Mouse (Mus musculus) megakaryocyte, adult 5-6 weeks (primary cell): Measurements from ENCODE around the gene Zfp579. TPM values are rescaled to one million over a fixed set of nuclear protein-coding genes. Genes with fewer than 3 reads are reported as not detected.
"Not testable (repeated sequence)": the region's sequence is repeated elsewhere in the genome, so short reads cannot be mapped to it uniquely, and the experiment has no call there.

ENCODE experiments used
- ATAC-seq: 2 replicates; pipeline ENCODE4 v1.8.0; 2016; ENCODE audit warnings: mild to moderate bottlenecking, inconsistent platforms; ENCODE audit not compliant: poor library complexity, severe bottlenecking
- total RNA-seq, 2 experiments: library from RNA; stranded (forward) in 1 of 2; stranded (reverse) in 1 of 2; fragments of 153-499, 151-499 nt in 1 of 2; fragments of 221-1000, 200-1000 nt in 1 of 2; gene quantifications; 2 replicates each; pipeline versions ENCODE4 v1.2.3 to v1.2.4; 2015 to 2017

The Zfp579 gene
- total RNA-seq, 2 experiments from 2014 or later = 0.81 to 5.7 TPM

- no peak for ATAC-seq
Observed at GRCm38 (mm10) chr7:5016057-5016456, 20.1 kb upstream of the Zfp579 start.

DNA sequence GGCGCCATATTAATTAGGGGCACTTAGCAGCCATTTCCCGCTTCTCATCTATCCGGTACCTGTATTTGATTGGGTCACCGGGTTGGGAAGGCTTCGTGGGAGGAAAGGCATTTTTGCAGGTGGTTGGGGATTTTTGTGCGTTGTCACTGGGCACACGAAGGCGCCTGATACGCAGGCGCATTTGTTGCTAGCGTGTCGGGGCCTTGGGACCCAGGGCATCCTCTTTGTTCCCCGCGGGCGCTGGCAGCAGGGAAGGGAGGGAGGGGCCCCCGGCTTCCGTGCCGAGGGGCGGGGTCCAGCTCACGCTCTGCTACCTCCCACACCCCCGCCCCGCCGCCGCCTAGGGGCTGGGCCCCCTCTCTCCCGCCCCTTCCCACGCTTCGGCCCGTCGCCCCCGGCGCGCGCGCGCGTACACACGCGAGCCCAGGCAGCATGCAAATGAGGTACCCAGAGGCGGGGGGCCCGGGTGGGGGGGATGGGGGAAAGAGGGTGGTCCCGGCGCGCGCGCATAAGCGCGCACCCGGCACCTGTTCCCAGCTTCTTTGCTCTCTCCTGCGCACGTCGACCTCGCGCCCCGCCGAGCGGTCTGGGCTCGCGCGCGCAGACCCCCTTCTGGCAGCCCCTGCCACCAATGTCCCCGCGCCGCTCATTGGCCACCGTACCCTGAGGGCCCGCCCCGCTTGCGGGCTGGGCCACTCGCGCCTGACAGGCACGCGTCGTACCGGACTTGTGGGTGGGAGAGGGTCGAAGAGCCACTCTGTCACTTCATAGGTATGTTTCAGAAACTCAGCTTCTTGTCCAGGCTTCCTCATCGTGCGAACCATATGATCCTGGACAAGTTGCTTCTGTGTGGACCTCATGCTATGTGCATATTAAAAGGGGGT lies 19.4 kb upstream of the Zfp579 start, which contains the start of gene Gm44973:
Gene Gm44973 (plus strand): TSS at position 379 of the 884 bp plus-strand sequence.
- peak; percentile 66 for ATAC-seq

- ATAC-seq = peak; percentile 66
Observed at GRCm38 (mm10) chr7:5014251-5015117, 18.5 kb upstream of the Zfp579 start, which contains the start of the genes Zfp524 and Fiz1. Gene Zfp524 (plus strand): TSS chr7:5014415. Gene Fiz1 (minus strand): TSS chr7:5014697.

DNA sequence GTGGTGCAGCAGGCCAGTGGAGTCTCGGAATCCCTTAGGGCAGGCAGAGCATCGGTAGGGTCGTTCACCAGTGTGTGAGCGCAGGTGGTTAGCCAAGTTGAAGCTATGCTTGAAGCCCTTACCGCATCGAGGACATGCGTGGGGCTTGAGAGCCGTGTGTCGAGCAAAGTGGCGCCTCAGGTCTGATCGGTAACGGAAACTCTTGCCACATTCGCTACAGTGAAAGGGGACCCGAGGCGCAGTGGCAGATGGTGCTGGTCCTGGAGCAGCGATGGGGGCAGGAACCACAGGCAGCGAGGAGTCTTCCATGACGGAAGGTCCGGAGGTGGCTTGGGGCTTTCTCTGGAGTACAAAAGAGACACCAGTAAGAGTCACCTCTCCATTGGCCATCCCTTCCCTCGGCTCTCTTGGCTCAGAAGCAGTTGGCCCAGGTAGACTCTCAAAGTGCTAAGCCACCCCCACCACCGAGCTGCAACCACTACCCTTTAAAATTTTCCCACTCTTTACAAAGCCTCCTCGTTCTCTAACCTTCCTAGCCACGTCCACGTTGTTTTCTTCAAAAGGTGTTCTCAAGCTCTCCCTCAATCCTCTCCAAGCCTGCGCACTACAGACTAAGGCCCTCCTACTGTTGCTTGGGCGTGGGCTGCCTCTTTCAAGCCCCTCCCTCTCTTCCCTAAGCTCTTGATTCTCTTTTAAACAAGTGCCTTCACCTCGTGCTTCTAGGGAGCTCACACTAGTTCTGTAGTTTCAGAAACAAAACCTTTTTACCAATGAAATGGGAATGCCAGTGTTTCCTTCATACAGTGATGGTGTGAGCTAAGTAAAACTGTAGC lies 16.9 kb upstream of the Zfp579 start:
- ATAC-seq = no peak

GRCm38 (mm10) chr7:5008229-5008628 lies 12.3 kb upstream of the Zfp579 start:
- ATAC-seq = no peak

- not testable (repeated sequence) for ATAC-seq
Observed at GRCm38 (mm10) chr7:5002876-5003275, 6.9 kb upstream of the Zfp579 start.

GRCm38 (mm10) chr7:4999876-5000275 lies 3.9 kb upstream of the Zfp579 start:
- no peak for ATAC-seq

DNA sequence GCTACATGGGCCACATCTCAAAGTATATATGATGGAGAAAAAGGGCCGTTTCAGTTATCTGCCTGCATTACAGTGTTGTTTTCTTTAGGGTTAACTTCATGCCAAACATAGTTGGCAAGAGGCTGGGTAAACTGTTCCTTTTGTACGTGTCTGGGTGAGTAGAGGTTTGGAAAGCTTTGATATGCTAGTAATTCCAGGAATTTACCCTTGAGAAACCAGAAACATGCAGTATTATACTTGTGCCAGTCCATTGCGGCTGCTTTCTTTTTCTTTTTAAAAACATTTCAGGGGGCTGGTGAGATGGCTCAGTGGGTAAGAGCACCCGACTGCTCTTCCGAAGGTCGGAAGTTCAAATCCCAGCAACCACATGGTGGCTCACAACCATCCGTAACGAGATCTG lies 976 bp upstream of the Zfp579 start:
- ATAC-seq = no peak

DNA sequence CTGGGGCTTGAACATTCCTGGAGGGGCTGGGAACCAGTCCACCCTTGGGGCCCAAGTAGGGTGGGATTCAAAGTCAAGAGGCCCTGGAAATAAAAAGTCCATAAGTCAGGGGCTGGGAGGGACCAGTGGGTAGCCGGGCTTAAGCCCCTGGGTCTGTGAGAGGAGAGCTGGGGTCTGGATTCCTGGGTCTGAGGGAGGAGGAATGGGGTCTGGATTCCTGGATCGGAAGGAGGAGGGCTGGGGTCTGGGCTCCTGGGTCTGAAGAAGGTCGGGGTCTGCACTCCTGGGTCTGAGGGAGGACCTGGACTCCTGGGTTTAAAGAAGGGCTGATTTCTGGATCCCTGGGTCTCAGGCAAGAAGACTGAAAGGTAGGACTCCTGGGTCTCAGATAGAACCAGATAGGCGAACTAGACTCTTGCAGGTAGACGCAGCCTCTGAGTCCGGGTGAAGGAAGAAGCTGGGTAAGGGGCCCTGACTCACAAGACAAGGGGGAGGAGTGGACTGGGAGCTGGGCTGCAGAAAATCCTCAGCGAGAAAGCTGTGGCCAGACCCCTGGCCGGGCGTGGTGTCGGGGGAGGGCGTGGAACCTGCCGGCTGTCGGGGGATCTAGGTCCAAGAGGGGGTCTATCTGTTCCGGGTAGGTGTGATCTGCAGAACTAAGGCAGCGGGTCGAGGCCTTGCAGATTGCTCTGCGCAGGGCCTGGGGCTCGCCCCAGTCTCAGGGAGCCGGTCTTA lies 523 bp downstream of the Zfp579 start:
- no peak for ATAC-seq

GRCm38 (mm10) chr7:4993999-4994788 lies 1.8 kb downstream of the Zfp579 start:
- ATAC-seq = no peak

DNA sequence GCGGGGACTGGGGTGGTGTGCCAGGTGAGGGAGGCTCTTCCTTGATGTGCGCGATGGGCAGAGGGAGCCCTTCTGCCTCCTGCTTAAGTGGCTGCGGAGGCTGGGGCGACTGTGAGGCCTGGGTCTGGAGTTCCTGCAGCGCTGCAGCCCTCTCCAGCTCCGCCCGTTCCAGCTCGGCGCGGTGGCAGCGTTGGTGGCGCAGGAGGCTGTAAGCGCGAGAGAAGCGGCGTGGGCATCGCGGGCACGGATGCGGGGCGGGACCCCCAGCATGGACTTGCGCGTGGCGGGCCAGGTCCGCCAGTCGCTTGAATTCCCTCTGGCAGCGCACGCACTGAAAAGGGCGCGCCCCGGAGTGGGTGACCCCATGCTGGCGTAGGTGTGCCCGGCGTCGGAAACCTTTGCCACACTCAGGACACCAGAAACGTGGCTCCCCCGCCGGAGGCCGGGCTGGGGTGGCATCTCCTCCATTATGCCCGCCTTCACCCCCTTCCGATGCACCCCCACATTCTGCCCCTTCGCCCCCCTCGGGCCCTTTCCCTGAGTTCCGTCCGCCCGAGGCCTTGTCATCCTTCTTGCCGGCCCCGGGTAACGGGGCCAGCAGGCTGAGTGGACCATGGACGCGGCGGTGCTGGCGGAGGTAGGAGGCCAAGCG lies 2.5 kb downstream of the Zfp579 start:
- ATAC-seq = no peak

DNA sequence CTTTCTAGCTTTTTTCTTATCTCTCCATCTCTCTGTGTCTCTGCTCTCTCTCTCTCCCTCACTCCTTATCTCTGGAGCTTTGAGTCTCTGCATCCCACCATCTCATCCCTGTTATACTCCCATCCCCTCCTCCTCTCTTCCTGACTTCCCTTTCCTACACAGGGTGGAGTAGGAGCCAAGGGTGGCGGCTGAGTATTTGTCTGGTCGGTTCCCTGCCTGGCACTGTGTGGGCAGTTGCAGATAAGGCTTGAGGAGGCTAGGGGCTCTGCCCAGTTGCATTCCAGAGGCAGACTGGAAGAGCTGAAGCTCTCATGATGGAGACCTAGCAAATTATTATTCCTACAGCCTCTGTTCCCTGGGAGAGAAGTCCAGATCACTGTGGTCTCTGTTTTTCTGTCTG lies 7.7 kb downstream of the Zfp579 start:
- ATAC-seq = no peak

GRCm38 (mm10) chr7:4976832-4977231 lies 19.1 kb downstream of the Zfp579 start:
- no peak for ATAC-seq

- no peak for ATAC-seq
Observed at GRCm38 (mm10) chr7:4975455-4975854, 20.5 kb downstream of the Zfp579 start.

DNA sequence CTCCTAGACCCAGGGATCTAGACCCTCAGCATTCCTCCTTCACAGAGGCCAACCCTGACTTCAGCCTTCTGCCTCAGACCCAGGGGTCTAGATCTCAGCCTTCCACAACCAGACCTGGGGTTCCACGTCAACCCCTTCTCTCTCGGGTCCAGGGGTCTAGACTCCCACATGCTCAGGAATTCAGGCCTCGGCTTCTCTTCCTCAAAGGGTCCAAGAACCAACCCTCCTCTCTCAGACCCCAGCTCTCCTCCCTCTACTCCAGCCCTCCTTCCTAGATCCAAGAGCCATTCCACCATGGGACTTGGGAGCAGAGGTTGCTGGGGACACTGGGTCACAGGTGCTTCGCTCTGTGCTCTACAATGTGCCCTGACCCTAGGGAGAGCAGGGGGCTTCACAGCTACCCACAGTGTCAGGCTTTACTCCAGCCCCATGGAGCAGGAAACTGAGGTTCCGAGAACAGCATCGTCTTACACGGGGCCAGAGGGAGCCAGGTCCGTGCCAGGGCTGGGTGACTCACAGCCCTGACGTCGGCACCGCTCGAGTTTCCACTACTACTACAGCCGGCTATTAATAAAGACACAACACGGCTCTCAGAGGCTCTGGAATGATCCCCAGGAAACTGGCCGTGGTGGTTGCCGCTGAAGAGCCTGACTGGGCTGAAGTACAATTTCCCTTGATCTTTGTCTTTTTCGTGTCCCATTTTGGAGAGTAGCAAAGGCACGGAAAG lies 23.5 kb downstream of the Zfp579 start:
- no peak for ATAC-seq

- peak; percentile 54 for ATAC-seq
Observed at GRCm38 (mm10) chr7:4971710-4972109, 24.2 kb downstream of the Zfp579 start.

DNA sequence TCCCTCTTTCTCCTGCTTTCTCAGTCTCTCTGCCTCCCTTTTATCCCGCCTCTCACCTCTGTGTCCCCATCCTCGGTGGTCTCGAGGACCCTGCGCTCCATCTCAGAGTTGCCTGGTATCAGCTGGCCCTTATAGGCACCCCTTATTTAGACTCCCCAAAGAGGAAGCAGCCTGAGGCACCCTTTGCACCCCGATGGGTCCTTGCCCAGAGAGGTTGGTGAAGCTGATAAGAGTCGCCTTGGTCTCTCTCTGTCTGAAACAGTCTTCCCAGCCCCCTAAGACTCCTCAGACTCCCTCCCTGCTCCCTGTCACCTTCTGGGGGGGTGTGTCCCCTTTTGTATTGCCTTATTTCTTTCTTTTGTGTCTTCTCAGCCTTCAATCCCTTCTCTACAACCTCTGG lies 24.9 kb downstream of the Zfp579 start, which contains the start of gene Sbk3:
Gene Sbk3 (minus strand): TSS at position 101 of the 400 bp plus-strand sequence.
- ATAC-seq = no peak

DNA sequence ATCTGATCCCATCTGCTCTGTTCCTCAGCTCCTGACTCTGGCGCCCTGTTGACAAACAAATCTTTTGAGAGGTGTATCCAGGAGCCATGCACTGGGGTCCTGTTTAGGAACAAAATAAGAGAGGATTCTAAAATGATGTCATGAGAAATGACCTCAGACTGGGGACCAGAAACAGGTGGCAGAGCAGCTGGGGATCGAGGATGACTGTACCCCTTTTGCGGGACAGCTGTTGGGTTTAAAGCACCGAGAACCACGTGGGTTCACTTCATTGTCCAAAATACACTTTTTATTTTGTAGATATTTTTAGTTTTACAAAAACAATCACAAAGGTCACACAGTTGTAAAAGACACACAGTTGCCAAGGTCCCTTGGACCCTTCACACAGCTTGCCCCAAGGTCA lies 31.0 kb downstream of the Zfp579 start:
- ATAC-seq = no peak
